In the genomic region with DNA sequence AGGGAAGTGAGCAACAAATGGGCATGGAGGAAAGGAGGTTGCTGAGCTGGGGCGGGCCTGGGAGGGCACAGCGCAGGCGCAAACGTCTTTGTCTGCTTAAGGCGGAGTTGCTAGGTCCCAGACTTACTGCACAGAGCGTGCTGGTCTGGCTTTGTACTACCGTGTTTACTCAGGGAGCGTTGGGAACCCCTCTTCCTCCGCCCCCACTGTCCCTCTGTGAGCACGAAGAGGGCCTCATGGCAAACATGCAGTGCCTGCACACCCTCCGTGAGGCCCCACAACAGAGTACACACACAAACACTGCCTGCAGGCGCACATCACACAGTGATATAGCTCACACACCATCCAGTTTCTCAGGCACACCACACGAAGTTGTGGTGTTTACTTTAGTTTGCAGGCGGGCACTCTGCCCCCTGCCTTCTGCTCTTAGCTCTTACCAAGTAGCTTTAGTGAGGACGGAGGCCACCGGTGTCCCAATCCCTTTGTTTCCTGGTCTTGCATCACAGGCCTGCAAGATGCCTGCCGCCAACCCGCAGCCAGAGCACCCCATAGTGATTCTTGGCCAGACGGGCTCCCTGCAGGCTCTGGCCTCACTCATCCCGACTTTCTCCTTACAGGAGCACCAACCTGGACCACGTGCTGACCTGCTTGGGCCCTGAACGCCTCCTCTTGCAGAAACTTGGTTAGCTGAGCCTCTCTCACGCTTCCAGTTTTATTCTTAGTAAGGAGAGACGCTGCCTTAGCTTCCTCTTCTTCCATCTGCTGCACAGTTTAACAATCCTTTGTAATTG, we compare ENCODE assay signal across 8 mouse cellular contexts. TPM values are rescaled to one million over a fixed set of nuclear protein-coding genes. Genes with fewer than 3 reads are reported as not detected.
DNase-seq lines count a peak whose midpoint lies in the region; ATAC-seq and TF ChIP-seq lines count a peak whose summit lies in the region.

No protein-coding gene starts in this region.

- peak overlapping the region; percentile 96 for H3K27ac ChIP-seq in forebrain, embryonic 15.5 days (replicated peaks)
- peak overlapping the region; percentile 95 for H3K27ac ChIP-seq in liver, postnatal 0 days (ENCODE audit: low read depth)
- H3K27ac ChIP-seq in neural tube, embryonic 13.5 days (replicated peaks) = peak overlapping the region; percentile 97
- peak overlapping the region; percentile 37 for H3K27ac ChIP-seq in testis, adult 2 months (ENCODE audit: control insufficient read depth, insufficient read depth, low read depth, low read length)

- peak; percentile 11; the same call in 1 of the 2 replicates for TF ChIP-seq EP300 in liver, postnatal 0 days (IDR thresholded peaks at IDR 0.05; ENCODE audit: low read depth)

- peak overlapping the region; percentile 34 for H3K4me2 ChIP-seq in forebrain, embryonic 15.5 days (replicated peaks)
- peak overlapping the region; percentile 68 for H3K4me2 ChIP-seq in liver, postnatal 0 days (ENCODE audit: low read depth, low read length)
- peak overlapping the region; percentile 50 for H3K4me2 ChIP-seq in neural tube, embryonic 13.5 days

- peak; percentile 96 for DNase-seq in ES-CJ7 (ENCODE audit: low read depth, low spot score)
- peak; percentile 69 for DNase-seq in cerebellum, adult 11-12 months
- peak; percentile 85 for DNase-seq in heart, postnatal 14 days
- peak; percentile 76 for DNase-seq in layer of hippocampus, adult 11-12 months (ENCODE audit: low spot score)
- peak; percentile 84 for DNase-seq in liver, postnatal 0 days

- H3K4me1 ChIP-seq in forebrain, embryonic 15.5 days = peaks cover 18% of the 10 kb centered on the region
- peaks cover 22% of the 10 kb centered on the region for H3K4me1 ChIP-seq in liver, postnatal 0 days (ENCODE audit: insufficient read depth)
- H3K4me1 ChIP-seq in neural tube, embryonic 13.5 days (replicated peaks) = peaks cover 17% of the 10 kb centered on the region
- H3K4me1 ChIP-seq in testis, adult 2 months (ENCODE audit: control insufficient read depth, insufficient read depth, low read length) = no peaks in the 10 kb centered on the region; the same call in 1 of the 2 replicates

- TF ChIP-seq CTCF in liver, postnatal 0 days (IDR thresholded peaks at IDR 0.05; ENCODE audit: low read depth) = peak; percentile 52
- no peak for TF ChIP-seq CTCF in testis, adult 2 months (IDR thresholded peaks at IDR 0.05; ENCODE audit: control insufficient read depth, insufficient read depth, insufficient replicate concordance, low read depth, low read length)

- no peaks in the 10 kb centered on the region for H3K36me3 ChIP-seq in forebrain, embryonic 15.5 days
- no peaks in the 10 kb centered on the region for H3K36me3 ChIP-seq in liver, postnatal 0 days (replicated peaks; ENCODE audit: insufficient read depth, low read length)
- no peaks in the 10 kb centered on the region for H3K36me3 ChIP-seq in neural tube, embryonic 13.5 days
- H3K36me3 ChIP-seq in testis, adult 2 months (ENCODE audit: control insufficient read depth, insufficient read depth, low read length) = no peaks in the 10 kb centered on the region

- intact Hi-C loops in heart, postnatal 14 days (cut with DNase I) = no loop called here

- WGBS in forebrain, embryonic 15.5 days = 4% methylated on average over 24 of the region's 24 CpGs
- WGBS in liver, postnatal 0 days (ENCODE audit: insufficient replicate concordance) = 4% methylated on average over 24 of the region's 24 CpGs
- WGBS in neural tube, embryonic 13.5 days = 7% methylated on average over 24 of the region's 24 CpGs

- H3K9me3 ChIP-seq in forebrain, embryonic 15.5 days = no peaks in the 10 kb centered on the region
- H3K9me3 ChIP-seq in liver, postnatal 0 days (ENCODE audit: low read length) = no peaks in the 10 kb centered on the region
- no peaks in the 10 kb centered on the region for H3K9me3 ChIP-seq in neural tube, embryonic 13.5 days

- TF ChIP-seq POLR2A in testis, adult 2 months (IDR thresholded peaks at IDR 0.05; ENCODE audit: control insufficient read depth, low read depth, low read length) = peak; percentile 43; the same call in 1 of the 2 replicates

- H3K9ac ChIP-seq in forebrain, embryonic 15.5 days (replicated peaks) = peak overlapping the region; percentile 45
- peak overlapping the region; percentile 52 for H3K9ac ChIP-seq in liver, postnatal 0 days (replicated peaks)
- H3K9ac ChIP-seq in neural tube, embryonic 13.5 days = peak overlapping the region; percentile 72

- H3K27me3 ChIP-seq in forebrain, embryonic 15.5 days = no peaks in the 10 kb centered on the region
- H3K27me3 ChIP-seq in liver, postnatal 0 days (ENCODE audit: insufficient read depth, low read length) = no peaks in the 10 kb centered on the region
- H3K27me3 ChIP-seq in neural tube, embryonic 13.5 days = no peaks in the 10 kb centered on the region
- H3K27me3 ChIP-seq in testis, adult 2 months (ENCODE audit: control insufficient read depth, insufficient read depth, low read length) = no peaks in the 10 kb centered on the region

- peak overlapping the region; percentile 9; the same call in 1 of the 2 replicates for H3K4me3 ChIP-seq in forebrain, embryonic 15.5 days
- H3K4me3 ChIP-seq in liver, postnatal 0 days (ENCODE audit: low read depth, low read length) = peak overlapping the region; percentile 13
- peak overlapping the region; percentile 11; the same call in 1 of the 2 replicates for H3K4me3 ChIP-seq in neural tube, embryonic 13.5 days
- H3K4me3 ChIP-seq in testis, adult 2 months (ENCODE audit: control insufficient read depth, low read depth, low read length) = no peak overlapping the region

- peak; percentile 97 for ATAC-seq in forebrain, embryonic 15.5 days (replicated peaks)
- ATAC-seq in liver, postnatal 0 days = peak; percentile 89
- ATAC-seq in neural tube, embryonic 13.5 days (ENCODE audit: low read depth) = peak; percentile 95

RNA-seq across cellular contexts. Expression of a gene that starts 38.6 kb away (rescaled TPM):
- 409 and 412 TPM in 2 replicates for polyA plus RNA-seq in forebrain, embryonic 15.5 days (2015; fragmentation: Nextera tagmentation; extraction: Ambion mirVana)
- 100 to 1,000 TPM; 168 to 179 TPM for total RNA-seq in heart, postnatal 14 days (2021)
- polyA plus RNA-seq in liver, postnatal 0 days (2015; fragmentation: Nextera tagmentation; extraction: Ambion mirVana) = 206 and 208 TPM in 2 replicates
- 431 and 435 TPM in 2 replicates for polyA plus RNA-seq in neural tube, embryonic 13.5 days (2015; fragmentation: Nextera tagmentation; extraction: Ambion mirVana)
- 91.6 and 99.3 TPM in 2 replicates for polyA plus RNA-seq in testis, adult 2 months (2012; rRNA removed)

RNA-seq across cellular contexts. Expression of a gene that starts 49.4 kb away (rescaled TPM):
- 33.2 and 35.3 TPM in 2 replicates for polyA plus RNA-seq in forebrain, embryonic 15.5 days (2015; fragmentation: Nextera tagmentation; extraction: Ambion mirVana)
- 10 to 100 TPM; 11.4 to 12.4 TPM for total RNA-seq in heart, postnatal 14 days (2021)
- 9.5 and 10.4 TPM in 2 replicates for polyA plus RNA-seq in liver, postnatal 0 days (2015; fragmentation: Nextera tagmentation; extraction: Ambion mirVana)
- polyA plus RNA-seq in neural tube, embryonic 13.5 days (2015; fragmentation: Nextera tagmentation; extraction: Ambion mirVana) = 22.0 and 22.4 TPM in 2 replicates
- 77.1 and 82.3 TPM in 2 replicates for polyA plus RNA-seq in testis, adult 2 months (2012; rRNA removed)

Comparison
In these comparisons a context has a peak if more than half of its experiments do, and no peak if none do; other contexts are left out.
1. H3K27ac ChIP-seq: peak in every context shown above with its lines; median percentile 97 in neural tube, embryonic 13.5 days; 96 in forebrain, embryonic 15.5 days; 95 in liver, postnatal 0 days; 37 in testis, adult 2 months.